Mouse (Mus musculus) intestine, postnatal 0 days (tissue): ENCODE results near the gene Vps8. TPM values are rescaled to one million over a fixed set of nuclear protein-coding genes. Genes with fewer than 3 reads are reported as not detected.

ENCODE experiments used
- ATAC-seq: fragments of 200-750 bp; cut with Nextera tagmentation; 2 replicates; pipeline ENCODE4 v1.8.0; 2017; ENCODE audit warnings: mild to moderate bottlenecking, moderate TSS enrichment, moderate library complexity
- H3K27ac ChIP-seq: fragments of 300-500 bp; sonication (generic); 2 replicates; pipeline ENCODE4 v1.5.1; 2014; ENCODE audit warnings: mild to moderate bottlenecking, low read depth, low read length, moderate library complexity
- H3K27me3 ChIP-seq: fragments of 300-500 bp; sonication (generic); replicated peaks from 2 replicates; pipeline ENCODE4 v1.6.1; 2014; ENCODE audit warnings: low read length, mixed read lengths; ENCODE audit not compliant: control insufficient read depth, insufficient read depth
- H3K36me3 ChIP-seq: fragments of 300-500 bp; sonication (generic); 2 replicates; pipeline ENCODE4 v1.6.1; 2014; ENCODE audit warnings: mild to moderate bottlenecking, moderate library complexity; ENCODE audit not compliant: control insufficient read depth, insufficient read depth
- H3K4me1 ChIP-seq: fragments of 300-500 bp; sonication (generic); replicated peaks from 2 replicates; pipeline ENCODE4 v1.6.1; 2014; ENCODE audit warnings: antibody characterized with exemption, low read length, mixed read lengths; ENCODE audit not compliant: control insufficient read depth, insufficient read depth
- H3K4me2 ChIP-seq: fragments of 300-500 bp; sonication (generic); replicated peaks from 2 replicates; pipeline ENCODE4 v1.6.1; 2014; ENCODE audit warnings: low read depth, mild to moderate bottlenecking, moderate library complexity
- H3K4me3 ChIP-seq: fragments of 300-500 bp; sonication (generic); 2 replicates; pipeline ENCODE4 v1.5.1; 2014; ENCODE audit warnings: low read depth, low read length
- H3K9ac ChIP-seq: fragments of 300-500 bp; sonication (generic); 2 replicates; pipeline ENCODE4 v1.6.1; 2014; ENCODE audit warnings: mild to moderate bottlenecking, low read depth, low read length
- H3K9me3 ChIP-seq: fragments of 300-500 bp; sonication (generic); 2 replicates; pipeline ENCODE4 v1.6.1; 2016; ENCODE audit warnings: mixed run types; ENCODE audit not compliant: control insufficient read depth
- CTCF ChIP-seq: sonication (generic); IDR thresholded peaks from 2 replicates; pipeline ENCODE4 v1.5.1; 2016; ENCODE audit warnings: low read depth, mild to moderate bottlenecking, control low read depth, antibody characterized with exemption, moderate library complexity
- WGBS: fragments of 180-500 bp; shearing (Covaris S2); extraction: QIAGEN DNeasy Blood & Tissue Kit; methylation state at CpG from one replicate; pipeline ENCODE4 v1.1.7; 2014; 5-methylcytosine and 5-hydroxymethylcytosine counted together
- polyA plus RNA-seq: library from polyadenylated mRNA; unstranded; fragments of >200 nt; fragmentation: Nextera tagmentation; extraction: Ambion mirVana; gene quantifications from 2 replicates; pipeline ENCODE4 v1.2.1, GENCODE M21; 2015

Vps8 gene
- polyA plus RNA-seq, 1 experiment from 2014 or later: 6.6 TPM

DNA sequence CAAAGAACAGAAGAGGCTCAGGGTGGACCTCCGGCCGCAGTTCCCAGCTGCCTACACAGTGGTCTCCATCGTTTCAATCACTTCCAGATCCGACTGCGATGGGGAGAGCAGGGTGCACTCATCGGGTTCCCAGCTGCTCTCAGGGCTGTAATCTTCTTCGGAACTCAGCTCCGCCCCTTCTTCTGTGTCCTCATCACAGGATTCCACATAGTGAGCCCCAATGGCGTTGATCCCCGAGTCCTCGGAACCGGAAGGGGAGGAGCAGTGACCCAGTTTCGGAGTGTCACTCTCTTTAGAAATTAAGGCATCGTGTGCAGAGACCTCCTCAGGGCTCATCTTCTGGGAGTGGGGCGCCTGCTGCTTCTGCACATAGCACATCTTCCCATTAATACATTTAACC lies 230.2 kb downstream of the Vps8 start:
- H3K9ac ChIP-seq: no peak overlapping the region
- 81% methylated on average over 15 of the region's 15 CpGs for WGBS
- TF ChIP-seq CTCF: no peak
- H3K9me3 ChIP-seq: no peaks in the 10 kb centered on the region
- H3K4me2 ChIP-seq: no peak overlapping the region
- no peaks in the 10 kb centered on the region for H3K4me1 ChIP-seq
- H3K36me3 ChIP-seq: peaks cover 1% of the 10 kb centered on the region; the same call in 1 of the 2 replicates
- ATAC-seq: no peak
- H3K27ac ChIP-seq: no peak overlapping the region
- no peak overlapping the region for H3K4me3 ChIP-seq
- H3K27me3 ChIP-seq: no peaks in the 10 kb centered on the region

DNA sequence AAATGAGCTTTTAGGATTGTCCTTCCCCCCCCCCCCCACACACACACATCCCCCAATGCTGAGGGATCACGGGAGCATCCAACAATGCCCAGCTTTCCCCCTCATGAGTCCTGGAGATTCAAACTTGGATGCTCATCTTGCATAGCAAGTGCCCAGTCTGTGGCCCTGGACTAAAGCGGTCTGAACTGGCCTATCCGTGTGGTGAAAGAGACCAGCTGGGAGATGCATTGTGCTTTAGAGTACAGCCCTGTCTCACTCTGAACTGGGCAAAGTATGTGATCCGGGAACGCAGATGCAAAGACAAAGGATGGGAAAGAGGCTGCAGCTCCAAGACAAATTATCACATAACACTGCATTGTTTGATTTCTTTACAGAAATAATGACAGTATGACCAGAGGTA lies 231.5 kb downstream of the Vps8 start:
- no peak for TF ChIP-seq CTCF
- WGBS: 86% methylated on average over 5 of the region's 5 CpGs
- no peak for ATAC-seq

DNA sequence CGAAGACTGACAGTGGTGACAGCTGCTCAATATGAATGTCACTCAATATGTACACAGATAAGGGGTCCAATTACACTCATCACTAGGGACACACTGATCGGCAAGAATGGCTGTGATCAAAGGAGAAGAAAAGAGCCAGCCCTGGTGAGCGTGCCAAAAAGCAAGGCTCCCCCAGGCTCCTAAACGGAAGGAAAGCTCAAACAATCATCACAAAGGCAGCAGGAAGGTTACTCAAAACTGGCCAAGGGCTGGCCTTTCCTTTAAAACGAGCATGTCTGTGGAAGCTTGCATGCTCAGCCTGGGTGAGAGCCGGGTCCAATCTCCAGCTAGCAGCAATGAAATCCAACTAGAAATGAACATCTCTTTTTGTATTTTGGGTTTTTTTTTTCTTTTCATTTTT lies 232.4 kb downstream of the Vps8 start:
- ATAC-seq: no peak
- no peaks in the 10 kb centered on the region for H3K27me3 ChIP-seq
- TF ChIP-seq CTCF: no peak
- H3K27ac ChIP-seq: no peak overlapping the region
- H3K36me3 ChIP-seq: no peaks in the 10 kb centered on the region; the same call in 1 of the 2 replicates
- H3K9ac ChIP-seq: no peak overlapping the region
- H3K4me3 ChIP-seq: no peak overlapping the region
- H3K4me1 ChIP-seq: no peaks in the 10 kb centered on the region
- 54% methylated on average over 6 of the region's 6 CpGs for WGBS
- no peaks in the 10 kb centered on the region for H3K9me3 ChIP-seq
- no peak overlapping the region for H3K4me2 ChIP-seq

More for the DNA sequence above, 231.5 kb downstream of the Vps8 start:
- Histone ChIP-seq H3K4me3 (no peak overlapping the region), H3K9ac (no peak overlapping the region), H3K9me3 (no peaks in the 10 kb centered on the region), H3K27me3 (no peaks in the 10 kb centered on the region), H3K4me1 (no peaks in the 10 kb centered on the region), H3K4me2 (no peak overlapping the region), H3K36me3 (no peaks in the 10 kb centered on the region; the same call in 1 of the 2 replicates), H3K27ac (no peak overlapping the region)

DNA sequence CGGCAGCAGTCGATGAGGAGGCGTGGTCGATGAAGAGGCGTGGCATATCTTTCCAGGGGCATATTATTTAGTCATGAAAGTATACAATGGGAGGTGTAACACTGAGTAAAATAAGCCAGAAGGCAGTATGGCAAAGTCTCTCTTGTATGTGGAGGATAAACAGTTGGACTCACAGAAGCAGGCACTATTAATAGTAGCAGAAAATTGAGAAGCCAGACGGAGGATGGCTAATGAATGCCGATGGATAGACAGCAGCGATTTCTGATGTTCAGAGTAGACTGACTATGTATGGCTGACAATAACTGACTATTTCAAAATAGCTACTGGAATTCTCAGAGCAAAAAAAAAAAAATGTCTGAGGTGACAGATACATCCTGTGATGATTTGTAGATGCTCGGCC lies 233.0 kb downstream of the Vps8 start:
- H3K4me2 ChIP-seq: no peak overlapping the region
- 81% methylated on average over 9 of the region's 9 CpGs for WGBS
- H3K27me3 ChIP-seq: no peaks in the 10 kb centered on the region
- H3K4me1 ChIP-seq: no peaks in the 10 kb centered on the region
- TF ChIP-seq CTCF: no peak
- H3K27ac ChIP-seq: no peak overlapping the region
- H3K9me3 ChIP-seq: no peaks in the 10 kb centered on the region
- no peak overlapping the region for H3K9ac ChIP-seq
- no peaks in the 10 kb centered on the region; the same call in 1 of the 2 replicates for H3K36me3 ChIP-seq
- ATAC-seq: no peak
- H3K4me3 ChIP-seq: no peak overlapping the region

DNA sequence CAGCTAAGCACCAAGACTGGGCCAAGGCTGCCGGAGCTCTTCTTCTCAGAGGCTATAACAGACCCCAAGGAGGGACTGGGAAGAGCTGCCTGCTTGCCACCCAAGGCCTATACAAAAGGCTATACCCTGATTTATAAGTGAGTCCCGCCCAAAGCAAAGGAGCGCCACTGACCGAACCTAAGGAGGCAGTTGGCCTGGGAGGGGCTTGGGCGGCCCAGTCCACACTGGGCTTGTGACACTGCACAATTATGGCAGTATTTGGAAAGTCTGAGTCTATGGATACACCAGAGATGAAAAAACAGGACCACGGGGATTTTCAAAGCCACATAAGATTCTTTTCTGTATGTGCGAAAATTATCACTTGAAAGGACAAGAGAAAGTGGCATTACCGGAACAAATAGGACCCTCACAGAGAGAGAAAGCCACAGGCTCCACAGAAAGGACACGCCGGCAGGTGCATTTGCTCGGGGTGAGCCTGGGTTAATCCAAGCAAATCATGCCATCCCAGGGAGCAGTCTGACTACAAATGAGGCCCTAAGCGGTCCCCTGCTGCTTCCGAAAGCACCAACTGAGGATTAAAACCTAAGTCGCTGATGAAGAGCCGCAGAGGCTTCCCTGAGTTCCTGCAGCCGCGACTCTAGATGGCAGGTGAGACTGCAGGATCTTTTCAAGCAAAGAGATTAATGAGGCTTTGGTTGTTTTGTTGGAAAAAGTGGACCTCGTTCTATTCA lies 241.9 kb downstream of the Vps8 start:
- Histone ChIP-seq H3K9me3 (no peaks in the 10 kb centered on the region), H3K4me1 (no peaks in the 10 kb centered on the region), H3K27me3 (no peaks in the 10 kb centered on the region), H3K36me3 (no peaks in the 10 kb centered on the region), H3K4me3 (no peak overlapping the region), H3K9ac (no peak overlapping the region), H3K27ac (no peak overlapping the region), H3K4me2 (no peak overlapping the region)
- no peak for ATAC-seq
- no peak for TF ChIP-seq CTCF
- WGBS: 51% methylated on average over 18 of the region's 18 CpGs

DNA sequence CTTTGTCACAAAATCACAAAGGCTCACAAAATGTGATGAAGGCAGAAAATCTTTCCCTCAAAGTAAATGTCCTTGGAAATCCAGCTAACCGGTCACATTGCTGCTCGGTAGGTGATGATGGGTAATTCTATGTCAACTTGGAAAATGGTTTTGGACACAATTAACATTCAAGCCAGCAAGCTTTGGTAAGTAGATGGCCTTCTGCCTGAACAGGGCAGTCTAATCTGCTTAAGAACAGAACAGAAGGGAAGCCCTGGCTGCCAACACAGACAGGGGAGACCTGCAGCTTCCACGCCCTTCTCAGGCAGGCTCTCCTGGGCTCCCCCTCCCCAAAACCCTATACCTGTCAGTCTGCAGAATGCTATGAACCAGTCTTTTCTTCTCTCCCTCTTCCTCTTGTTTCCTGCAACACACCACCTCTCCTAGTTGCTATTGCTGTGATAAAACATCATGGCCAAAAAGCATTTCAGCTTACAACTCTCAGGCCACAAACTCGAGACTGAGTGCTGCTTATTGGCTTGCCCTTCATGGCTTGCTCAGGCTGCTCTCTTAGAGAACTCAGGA lies 242.6 kb downstream of the Vps8 start:
- Histone ChIP-seq H3K36me3 (no peaks in the 10 kb centered on the region), H3K9ac (no peak overlapping the region), H3K9me3 (no peaks in the 10 kb centered on the region), H3K4me2 (no peak overlapping the region), H3K27me3 (no peaks in the 10 kb centered on the region), H3K4me3 (no peak overlapping the region), H3K4me1 (no peaks in the 10 kb centered on the region), H3K27ac (no peak overlapping the region)
- 50% methylated on average over 4 of the region's 4 CpGs for WGBS
- no peak for ATAC-seq
- no peak for TF ChIP-seq CTCF
